Mouse (Mus musculus) lung, adult 2 months (tissue): ENCODE measurements around the gene Itpa.

Experiments used
- CTCF ChIP-seq: fragments of 200-500 bp; IDR thresholded peaks from 2 replicates; pipeline ENCODE4 v1.5.1; 2011; ENCODE audit warnings: mild to moderate bottlenecking, low read length, control low read depth; ENCODE audit not compliant: insufficient read depth
- POLR2A ChIP-seq: fragments of 200-500 bp; IDR thresholded peaks from 2 replicates; pipeline ENCODE4 v1.6.1; 2011; ENCODE audit warnings: low read depth, mild to moderate bottlenecking, control low read depth, low read length, borderline replicate concordance; ENCODE audit errors: extremely low read depth

DNA sequence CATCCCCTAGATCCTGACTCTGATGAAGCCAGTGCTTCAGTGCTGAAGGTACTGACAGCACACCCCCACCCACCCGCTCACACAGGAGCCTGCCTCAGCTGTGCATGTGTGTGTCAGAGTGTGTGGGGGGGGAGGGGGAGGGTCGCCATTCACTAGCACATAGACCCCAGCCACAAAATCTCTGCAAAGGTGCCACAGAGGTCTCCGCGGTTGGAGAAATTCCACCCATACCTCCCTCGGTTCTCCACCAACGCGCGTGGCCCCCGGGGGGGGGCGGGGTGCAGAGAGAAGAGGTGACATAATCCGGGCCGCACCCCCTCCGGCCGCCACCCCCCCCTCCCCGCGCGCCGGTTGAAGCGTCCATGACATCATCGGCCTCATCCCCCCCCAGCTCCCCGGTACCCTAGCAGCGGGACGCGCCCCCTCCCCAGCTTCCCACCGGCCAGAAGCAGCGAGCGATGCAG is 25.2 kb upstream of the Itpa start:
- TF ChIP-seq POLR2A (no peak), CTCF (no peak)
